Mouse (Mus musculus): ENCODE results near the gene Fgg.

Gene Fgg

DNA sequence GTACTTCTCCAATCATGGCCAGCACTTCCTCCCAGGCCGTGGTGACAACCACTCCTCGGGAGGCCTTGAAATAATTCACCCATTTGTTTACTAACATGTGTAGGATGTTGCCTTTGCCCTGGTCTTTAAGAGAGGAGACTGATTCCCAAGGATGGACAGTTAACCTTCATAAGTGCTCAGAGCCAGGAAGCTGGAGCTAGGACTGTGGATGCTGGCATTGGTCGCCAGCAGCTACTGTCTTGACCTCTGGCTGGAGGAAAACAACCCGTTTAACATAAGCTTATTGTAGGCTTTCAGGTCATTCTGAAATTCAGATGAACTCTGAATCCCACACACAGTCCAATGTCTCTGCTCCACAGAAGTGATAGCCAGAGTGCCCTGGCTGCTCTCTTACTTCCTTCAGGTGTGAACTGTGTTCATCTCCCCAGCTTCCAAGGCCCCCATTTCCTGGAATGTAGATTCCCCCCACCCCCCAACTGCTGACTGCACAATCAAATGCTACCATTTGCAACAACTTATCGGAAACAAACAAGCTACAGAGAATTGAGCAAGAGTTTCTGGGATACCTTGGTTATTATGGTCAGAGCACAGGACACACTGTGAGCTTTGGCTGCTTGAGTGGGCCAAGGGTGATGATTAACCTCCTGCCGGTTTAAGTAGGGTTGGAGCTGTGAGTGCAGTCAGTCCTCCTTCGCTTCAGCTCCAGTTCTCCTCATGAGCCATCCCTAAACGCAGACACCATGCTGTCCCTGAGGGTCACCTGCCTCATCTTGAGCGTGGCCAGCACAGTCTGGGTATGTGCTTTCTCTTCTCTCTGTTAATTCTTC is 18.2 kb downstream of the Fgg start, which contains the start of gene Fga:
TSS of gene Fga (plus strand) at position 602 of the 827 bp plus-strand sequence.
- DNase-seq (ENCODE audit: low spot score in 2 of 2), result no peak

DNA sequence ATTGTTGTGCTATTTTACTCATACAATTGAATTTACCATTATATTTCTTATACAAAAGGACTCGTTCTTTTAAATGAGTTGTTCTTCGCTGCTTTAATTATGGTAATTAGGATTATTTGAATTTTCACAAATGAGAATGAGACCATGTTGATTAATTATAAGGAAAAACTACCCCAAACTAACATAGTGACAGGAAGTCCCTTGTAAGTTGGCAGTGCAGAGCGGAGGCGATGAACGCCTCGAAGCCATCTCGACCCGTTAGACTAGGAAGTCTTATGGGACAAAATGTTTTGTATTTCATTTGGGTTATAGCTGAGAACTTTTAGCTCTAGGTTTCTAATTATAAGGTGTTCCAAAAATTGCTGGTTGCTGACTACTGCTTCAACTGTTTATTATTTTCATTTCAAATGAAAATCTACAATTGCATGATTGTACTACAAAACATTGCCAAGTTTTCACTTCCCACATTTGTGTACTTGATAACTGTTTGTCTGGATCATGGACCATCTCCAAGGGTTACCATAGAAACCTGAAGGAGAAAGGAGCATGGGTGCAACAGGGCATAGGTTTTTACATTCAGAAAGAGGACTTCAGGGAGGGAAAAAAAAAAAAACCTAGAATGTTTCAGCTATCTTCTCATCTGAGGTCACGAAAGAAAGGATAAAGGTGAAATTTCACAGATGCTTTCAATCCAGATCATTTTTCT is 20.2 kb downstream of the Fgg start:
- no peak for DNase-seq (ENCODE audit: low spot score in 2 of 2)

DNA sequence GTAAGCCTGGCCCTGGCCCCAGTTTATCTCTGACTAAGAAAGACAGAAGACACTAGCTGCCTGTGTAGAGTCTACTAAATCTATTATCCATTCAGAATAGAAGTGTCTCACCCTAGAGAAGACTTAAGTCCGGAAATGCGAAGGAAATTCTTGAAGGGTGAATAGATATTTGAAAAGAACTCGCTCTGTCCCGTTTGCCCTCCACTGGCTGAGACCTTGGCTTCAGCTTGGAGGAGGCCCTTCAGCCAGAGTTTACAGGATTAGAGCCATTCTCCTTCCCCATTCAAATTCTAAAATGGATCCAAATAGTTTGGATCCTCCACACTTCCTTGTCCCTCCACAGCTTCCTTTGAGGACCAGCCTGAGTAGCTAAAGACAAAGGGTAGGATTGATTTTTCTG is 22.8 kb downstream of the Fgg start:
- DNase-seq (ENCODE audit: low spot score in 2 of 2), result no peak

DNA sequence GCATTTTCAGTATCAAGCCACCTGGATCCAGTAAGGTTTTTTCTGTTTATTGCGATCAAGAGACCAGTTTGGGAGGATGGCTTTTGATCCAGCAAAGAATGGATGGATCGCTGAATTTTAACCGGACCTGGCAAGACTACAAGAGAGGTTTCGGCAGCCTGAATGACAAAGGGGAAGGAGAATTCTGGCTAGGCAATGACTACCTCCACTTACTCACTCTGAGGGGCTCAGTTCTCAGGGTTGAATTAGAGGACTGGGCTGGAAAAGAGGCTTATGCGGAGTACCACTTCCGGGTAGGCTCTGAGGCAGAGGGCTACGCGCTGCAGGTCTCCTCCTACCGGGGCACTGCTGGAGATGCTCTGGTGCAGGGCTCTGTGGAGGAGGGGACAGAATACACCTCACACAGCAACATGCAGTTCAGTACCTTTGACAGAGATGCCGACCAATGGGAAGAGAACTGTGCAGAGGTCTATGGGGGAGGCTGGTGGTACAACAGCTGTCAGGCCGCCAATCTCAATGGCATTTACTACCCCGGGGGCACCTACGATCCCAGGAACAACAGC is 25.3 kb downstream of the Fgg start:
- DNase-seq (ENCODE audit: low spot score in 2 of 2), result no peak

DNA sequence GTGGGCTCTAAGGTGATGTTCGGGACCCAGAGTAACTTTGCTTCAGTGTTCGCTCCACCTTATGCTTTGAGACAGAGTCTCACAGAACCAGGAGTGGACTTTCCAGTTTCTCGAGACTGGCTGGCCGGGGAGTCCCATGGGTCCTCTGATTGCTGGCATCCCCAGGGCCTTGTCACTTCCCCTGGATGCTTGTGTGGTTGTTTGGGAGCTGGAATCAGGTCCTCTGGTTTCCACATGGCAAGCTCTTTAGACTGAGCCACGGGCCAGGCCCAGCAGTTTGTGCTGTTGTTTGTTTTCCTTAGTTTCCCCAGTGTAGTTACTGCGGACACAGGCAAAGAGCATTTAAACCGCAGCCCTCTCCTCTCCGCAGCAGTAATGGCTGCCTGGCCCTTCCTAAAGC is 26.3 kb downstream of the Fgg start:
- DNase-seq (ENCODE audit: low spot score in 2 of 2), result no peak

DNA sequence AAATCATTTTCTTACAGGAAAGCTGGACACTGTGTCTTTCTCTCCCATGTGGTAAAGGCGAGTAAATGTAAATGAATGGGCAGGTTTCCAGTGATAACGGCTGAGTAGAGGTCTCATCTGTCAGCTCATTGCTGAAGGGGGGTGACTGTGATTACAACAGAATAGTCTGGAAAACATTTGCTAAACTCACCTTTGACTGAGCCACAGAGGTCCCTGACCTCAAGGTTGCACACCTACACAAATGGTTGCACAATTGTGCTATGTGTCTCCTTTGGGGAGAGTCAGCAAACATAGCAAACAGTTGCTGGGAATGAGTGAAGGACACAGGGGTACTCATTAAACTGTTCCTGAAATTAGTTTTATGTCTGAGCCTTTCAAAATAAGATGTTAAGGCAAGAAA is 31.3 kb downstream of the Fgg start:
- DNase-seq (ENCODE audit: low spot score in 2 of 2), result no peak

DNA sequence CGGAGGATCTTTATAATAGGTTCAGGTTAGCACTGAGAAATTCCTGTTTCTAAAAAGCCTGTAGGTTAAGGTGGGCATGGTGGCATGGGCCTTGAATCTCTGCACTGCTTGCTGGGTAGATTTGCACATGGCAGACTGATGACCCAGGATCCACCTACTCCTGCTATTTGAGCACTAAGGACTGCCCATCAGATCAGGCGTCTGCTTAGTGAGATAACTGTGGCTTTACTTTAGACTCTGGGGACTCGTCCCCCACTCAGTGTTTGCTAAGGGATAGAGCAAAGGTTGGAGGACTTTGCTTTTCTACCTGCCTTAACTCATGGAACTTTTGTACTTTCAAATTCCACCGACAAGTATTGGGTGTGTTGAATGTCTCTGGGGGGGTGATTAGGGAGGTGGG is 32.1 kb downstream of the Fgg start:
- DNase-seq (ENCODE audit: low spot score in 2 of 2), result no peak

DNA sequence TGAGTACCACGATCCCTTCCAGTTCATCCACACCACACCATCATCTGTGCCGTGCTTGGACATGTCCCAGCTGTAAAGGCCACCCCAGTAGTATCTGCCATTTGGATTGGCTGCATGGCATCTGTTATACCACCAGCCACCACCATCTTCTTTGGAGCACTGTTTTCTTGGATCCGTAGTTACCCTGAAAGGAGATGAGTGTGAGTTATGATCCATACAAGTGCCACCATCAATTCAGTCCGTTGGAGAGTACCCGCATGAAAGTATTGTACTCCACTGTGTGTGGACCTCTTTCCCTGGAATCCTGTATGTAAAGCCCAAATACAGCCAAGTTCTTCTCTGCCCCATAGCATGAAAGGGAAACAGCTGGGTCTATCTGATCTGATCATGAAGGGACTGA is 34.9 kb downstream of the Fgg start:
- DNase-seq (ENCODE audit: low spot score in 2 of 2), result no peak

DNA sequence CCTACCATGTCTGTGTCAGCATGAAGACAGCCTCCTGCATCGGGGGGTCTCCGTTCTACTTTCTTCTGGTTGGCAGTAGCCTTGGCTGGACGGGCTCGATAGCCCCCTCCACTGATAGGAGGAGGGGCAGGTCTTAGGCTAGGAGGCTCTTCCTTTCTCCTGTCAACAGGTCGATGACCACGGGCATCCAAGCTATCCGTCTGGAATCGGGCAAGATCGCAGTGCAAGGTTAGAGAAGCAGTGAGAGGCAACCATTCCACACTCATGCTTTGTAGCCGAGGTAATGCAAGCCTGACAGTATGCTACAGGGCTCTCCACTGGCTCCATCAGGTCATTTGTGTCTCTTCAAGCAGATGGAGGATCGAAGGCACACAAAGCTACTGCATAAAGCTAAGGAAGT is 39.1 kb downstream of the Fgg start:
- no peak for DNase-seq (ENCODE audit: low spot score in 2 of 2)

DNA sequence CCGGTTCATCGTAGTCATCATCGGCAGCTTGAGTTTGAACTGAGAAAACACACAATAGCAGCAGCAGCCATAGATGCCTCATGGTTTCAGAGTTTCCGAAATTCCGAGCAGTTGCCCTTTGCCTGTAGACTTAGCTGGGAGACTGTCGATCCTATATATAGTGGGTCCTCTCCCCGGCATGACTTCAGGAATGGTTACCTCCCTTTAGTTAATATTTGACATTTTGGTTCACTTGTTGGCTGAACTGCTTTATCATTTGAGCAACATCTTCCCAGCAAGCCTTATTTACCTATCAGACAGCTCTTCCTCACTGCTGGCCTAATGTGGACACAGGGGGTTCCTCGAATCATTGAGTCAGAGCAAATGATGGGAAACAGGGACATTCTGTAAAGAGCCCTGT is 42.2 kb downstream of the Fgg start, which contains the start of gene Fgb:
TSS of gene Fgb (minus strand) at position 184 of the 400 bp plus-strand sequence.
- no peak for DNase-seq (ENCODE audit: low spot score in 2 of 2)

DNA sequence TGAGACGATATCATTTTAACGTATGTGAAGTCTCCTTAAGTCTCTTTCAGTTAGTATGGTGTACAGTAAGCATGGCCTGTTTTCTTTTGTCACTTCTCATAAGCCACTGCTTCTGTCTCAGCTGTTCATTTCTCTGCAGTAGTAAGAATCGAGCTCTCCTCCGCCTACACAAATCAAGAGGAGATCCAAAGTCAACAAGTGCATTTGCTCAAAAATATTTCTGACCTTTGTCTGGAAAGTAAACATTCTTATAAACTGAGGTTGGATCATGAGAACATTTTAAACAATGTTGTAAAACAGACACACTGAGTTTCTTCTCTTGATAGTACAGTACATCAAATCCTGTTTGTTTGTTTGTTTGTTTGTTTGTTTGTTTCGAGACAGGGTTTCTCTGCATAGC is 43.1 kb downstream of the Fgg start:
- no peak for DNase-seq (ENCODE audit: low spot score in 2 of 2)

DNA sequence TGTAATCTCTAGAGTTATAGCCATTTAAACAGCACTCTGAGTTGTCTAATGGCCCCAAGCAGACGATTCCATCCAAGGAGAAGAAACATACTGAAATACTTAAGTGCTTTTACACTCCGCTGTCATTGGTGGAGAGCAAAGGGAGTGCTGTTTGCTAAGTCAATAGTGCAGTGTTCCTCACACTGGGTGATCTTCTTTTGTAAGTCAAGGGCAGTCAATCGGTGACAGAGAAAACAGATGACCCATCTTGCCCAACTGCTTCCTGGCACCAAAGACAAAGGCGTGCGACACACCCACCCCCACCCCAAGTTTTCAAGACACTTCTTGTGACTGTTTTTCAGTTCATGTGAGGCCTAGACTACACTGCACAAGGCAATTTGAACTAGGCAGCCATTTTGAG is 44.6 kb downstream of the Fgg start:
- DNase-seq (ENCODE audit: low spot score in 2 of 2), result no peak

DNA sequence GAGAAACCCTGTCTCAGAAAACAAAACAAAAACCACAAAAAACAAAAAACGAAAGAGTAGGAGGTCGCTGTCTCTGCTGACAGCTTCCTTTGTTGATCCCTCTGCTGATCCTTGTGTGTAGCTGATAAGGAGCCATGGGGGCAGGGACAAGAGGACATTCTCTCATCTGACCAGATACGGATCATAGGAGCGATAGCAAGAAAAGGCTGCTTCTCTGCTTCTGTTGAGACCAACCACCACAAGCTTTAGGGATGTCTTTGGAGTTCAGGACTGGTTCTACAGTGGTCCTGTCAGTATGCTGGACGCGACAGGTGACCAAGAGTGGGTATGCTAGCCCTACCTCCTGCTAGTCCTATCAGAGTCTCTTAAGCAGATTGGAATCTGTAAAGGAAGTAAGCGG is 45.6 kb downstream of the Fgg start:
- no peak for DNase-seq (ENCODE audit: low spot score in 2 of 2)

DNA sequence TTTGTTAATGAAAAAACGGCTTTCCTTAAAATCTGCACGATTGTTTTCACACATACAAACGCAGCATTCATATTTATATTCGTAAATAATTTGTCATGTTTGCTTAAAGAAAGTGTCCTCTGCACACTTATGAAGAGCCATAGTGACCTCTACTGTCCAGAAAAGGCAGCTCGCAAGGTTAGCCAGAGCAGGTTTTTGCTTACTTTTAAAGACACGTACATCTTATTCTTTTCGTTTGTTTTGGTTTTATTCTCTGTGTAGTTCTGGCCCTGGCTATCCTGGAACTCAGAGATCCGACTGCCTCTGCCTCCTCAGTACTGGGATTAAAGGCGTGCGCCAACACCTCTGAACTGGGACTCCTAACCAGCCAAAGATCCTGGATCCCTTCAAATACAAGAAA is 46.2 kb downstream of the Fgg start:
- no peak for DNase-seq (ENCODE audit: low spot score in 2 of 2)

DNA sequence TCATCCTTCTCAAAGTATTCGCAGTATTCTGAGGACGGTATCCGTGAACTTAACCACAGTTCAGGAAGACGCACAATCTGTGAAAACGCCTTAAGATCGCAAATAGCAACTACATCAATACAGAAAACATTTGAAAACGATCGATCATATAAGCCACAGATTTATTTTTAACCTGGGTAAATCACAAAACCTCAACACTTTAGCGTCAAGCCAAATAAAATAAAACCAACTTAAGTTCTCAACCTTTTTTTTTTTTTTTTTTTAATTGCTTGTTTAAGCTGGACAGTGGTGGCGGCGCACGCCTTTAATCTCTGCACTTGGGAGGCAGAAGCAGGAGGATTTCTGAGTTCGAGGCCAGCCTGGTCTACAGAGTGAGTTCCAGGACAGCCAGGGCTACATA is 47.2 kb downstream of the Fgg start:
- no peak for DNase-seq (ENCODE audit: low spot score in 2 of 2)

DNA sequence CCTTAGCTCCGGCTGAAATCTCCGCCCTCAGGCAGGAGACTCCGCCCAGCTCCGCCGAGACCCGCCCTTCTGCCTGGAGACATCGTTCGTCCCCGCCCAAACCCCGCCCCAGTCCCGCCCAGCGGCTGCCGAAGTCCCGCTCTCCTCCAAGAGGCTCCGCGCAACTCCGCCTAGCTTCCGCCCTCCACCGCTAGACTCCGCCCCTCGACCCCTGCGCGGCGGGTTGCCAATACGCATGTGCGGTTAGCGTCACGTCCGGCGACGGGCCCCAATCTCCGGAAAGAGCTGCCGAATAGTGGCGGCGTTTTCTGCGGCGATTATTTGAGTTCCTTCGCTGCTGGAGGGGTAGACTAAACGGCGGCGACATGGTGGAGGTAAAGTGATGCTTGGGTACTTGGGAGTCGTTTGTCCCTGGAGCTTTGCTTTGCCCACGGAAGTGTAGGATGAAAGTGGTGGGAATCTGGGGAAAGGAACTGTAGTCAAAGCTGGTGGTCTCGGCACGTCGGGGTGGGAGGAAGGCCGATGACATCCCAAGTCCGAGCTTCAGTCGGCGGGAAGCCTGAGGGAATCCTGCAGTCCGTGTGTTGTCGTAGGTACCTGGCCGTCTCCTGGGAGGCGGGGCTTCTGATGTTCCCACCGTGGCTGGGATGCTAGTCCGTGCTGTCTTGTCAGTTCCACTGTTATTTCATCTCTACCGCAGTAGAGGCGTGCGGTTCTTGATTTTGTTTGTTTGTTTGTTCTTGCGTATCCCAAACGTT is 47.9 kb downstream of the Fgg start, which contains the start of gene Plrg1:
TSS of gene Plrg1 (plus strand) at position 242 of the 758 bp plus-strand sequence.
- DNase-seq (ENCODE audit: low spot score in 2 of 2), result peak; percentile 97 to 98

DNA sequence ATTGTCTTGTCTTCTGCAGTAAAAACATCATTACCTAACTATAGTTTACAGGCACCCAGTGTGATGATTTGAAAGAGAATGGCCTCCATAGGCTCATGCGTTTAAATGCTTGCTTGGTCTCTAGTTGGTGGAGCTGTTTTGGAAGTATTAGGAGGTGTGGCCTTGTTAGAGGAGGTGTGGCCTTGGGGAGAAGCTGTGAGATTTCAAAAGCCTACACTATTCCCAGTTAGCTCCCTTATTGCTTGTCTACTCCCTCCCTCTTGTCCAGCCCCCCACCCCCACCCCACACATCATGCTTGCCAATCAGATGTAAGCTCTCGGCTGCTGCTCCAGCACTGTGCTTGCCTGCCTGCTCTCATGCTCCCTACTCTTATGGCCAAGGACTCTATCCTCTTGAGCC is 49.5 kb downstream of the Fgg start:
- DNase-seq (ENCODE audit: low spot score in 2 of 2), result no peak

All from thymus, postnatal 10 days (tissue).